Mouse (Mus musculus) MEL (cell line): ENCODE measurements around the gene Vps13c. TPM values are rescaled to one million over a fixed set of nuclear protein-coding genes. Genes with fewer than 3 reads are reported as not detected.

ENCODE experiments used
- DNase-seq: peaks from one replicate; pipeline ENCODE4 v3.0.0; 2011; ENCODE audit warnings: low read depth, low spot score
- H3K27ac ChIP-seq: 2 replicates; pipeline ENCODE4 v1.5.1; 2012; ENCODE audit warnings: low read depth, mild to moderate bottlenecking, control low read depth, low read length, moderate library complexity; ENCODE audit not compliant: control insufficient read depth
- H3K27me3 ChIP-seq, 2 experiments: fragments of 150-350 bp in 1 of 2; sonication (generic) in 1 of 2; 2 replicates each; pipeline ENCODE4 v1.6.1; 2012; ENCODE audit warnings: low read length in 2 of 2, mild to moderate bottlenecking in 2 of 2, improper control_type of control experiment in 1 of 2, moderate library complexity in 1 of 2; ENCODE audit not compliant: insufficient read depth in 2 of 2, control insufficient read depth in 1 of 2
- H3K36me3 ChIP-seq, 2 experiments: 2 replicates each; pipeline ENCODE4 v1.6.1; 2012 to 2014; ENCODE audit warnings: low read length in 2 of 2, improper control_type of control experiment in 1 of 2, inconsistent platforms in 1 of 2, mild to moderate bottlenecking in 1 of 2; ENCODE audit not compliant: insufficient read depth in 2 of 2, control insufficient read depth in 1 of 2
- H3K4me1 ChIP-seq, 2 experiments: fragments of 150-350 bp in 1 of 2; sonication (generic) in 1 of 2; 2 replicates each; pipeline ENCODE4 v1.6.1; 2012; ENCODE audit warnings: low read length in 2 of 2, improper control_type of control experiment in 1 of 2, mild to moderate bottlenecking in 1 of 2; ENCODE audit not compliant: insufficient read depth in 2 of 2, control insufficient read depth in 1 of 2
- H3K4me3 ChIP-seq, 2 experiments: fragments of 150-350 bp in 1 of 2; sonication (generic) in 1 of 2; 2 replicates each; pipeline ENCODE4 v1.5.1; 2012; ENCODE audit warnings: low read depth in 2 of 2, low read length in 2 of 2, mild to moderate bottlenecking in 2 of 2, moderate library complexity in 2 of 2, control low read depth in 1 of 2, improper control_type of control experiment in 1 of 2; ENCODE audit not compliant: control insufficient read depth in 1 of 2, insufficient read depth in 1 of 2
- H3K79me2 ChIP-seq: 2 replicates; pipeline ENCODE4 v1.6.1; 2012; ENCODE audit warnings: mild to moderate bottlenecking, low read length, moderate library complexity; ENCODE audit not compliant: control insufficient read depth, poor library complexity, insufficient read depth
- H3K9ac ChIP-seq: 2 replicates; pipeline ENCODE4 v1.6.1; 2012; ENCODE audit warnings: low read depth, mild to moderate bottlenecking, control low read depth, low read length, moderate library complexity; ENCODE audit not compliant: control insufficient read depth, poor library complexity, severe bottlenecking
- H3K9me3 ChIP-seq: fragments of 150-350 bp; sonication (generic); replicated peaks from 2 replicates; pipeline ENCODE4 v1.6.1; 2012; ENCODE audit warnings: mild to moderate bottlenecking, low read length, improper control_type of control experiment, moderate library complexity; ENCODE audit not compliant: insufficient read depth
- BHLHE40 ChIP-seq: IDR thresholded peaks from 2 replicates; pipeline ENCODE4 v1.6.1; 2012; ENCODE audit warnings: low read depth, mild to moderate bottlenecking, inconsistent platforms, low read length, improper control_type of control experiment, borderline replicate concordance
- CHD1 ChIP-seq: IDR thresholded peaks from 2 replicates; pipeline ENCODE4 v1.6.1; 2012; ENCODE audit warnings: low read depth, mild to moderate bottlenecking, inconsistent platforms, low read length, improper control_type of control experiment
- CHD2 ChIP-seq: IDR thresholded peaks from 2 replicates; pipeline ENCODE4 v1.6.1; 2011; ENCODE audit warnings: low read length, improper control_type of control experiment
- CTCF ChIP-seq, 3 experiments: IDR thresholded peaks in 2 of 3; conservative IDR thresholded peaks in 1 of 3; 2 replicates each; pipeline ENCODE4 v1.5.1; 2011 to 2012; ENCODE audit warnings: low read length in 3 of 3, low read depth in 2 of 3, mild to moderate bottlenecking in 2 of 3, improper control_type of control experiment in 1 of 3, inconsistent platforms in 1 of 3, mixed read lengths in 1 of 3, moderate library complexity in 1 of 3; ENCODE audit not compliant: control insufficient read depth in 1 of 3, insufficient read depth in 1 of 3, poor library complexity in 1 of 3, severe bottlenecking in 1 of 3
- ELF1 ChIP-seq: IDR thresholded peaks from 2 replicates; pipeline ENCODE4 v1.6.1; 2014; ENCODE audit warnings: low read depth, mild to moderate bottlenecking, inconsistent platforms, low read length, improper control_type of control experiment, moderate library complexity
- ETS1 ChIP-seq: IDR thresholded peaks from 2 replicates; pipeline ENCODE4 v1.6.1; 2012; ENCODE audit warnings: low read depth, mild to moderate bottlenecking, inconsistent platforms, low read length, improper control_type of control experiment, moderate library complexity
- MAX ChIP-seq: IDR thresholded peaks from 2 replicates; pipeline ENCODE4 v1.6.1; 2011; ENCODE audit warnings: low read length, improper control_type of control experiment
- NELFE ChIP-seq: IDR thresholded peaks from 2 replicates; pipeline ENCODE4 v1.6.1; 2011; ENCODE audit warnings: low read depth, low read length, improper control_type of control experiment
- TCF12 ChIP-seq: IDR thresholded peaks from 2 replicates; pipeline ENCODE4 v1.6.1; 2014; ENCODE audit warnings: low read depth, mild to moderate bottlenecking, inconsistent platforms, low read length, improper control_type of control experiment, moderate library complexity
- ZC3H11A ChIP-seq: IDR thresholded peaks from 2 replicates; pipeline ENCODE4 v1.6.1; 2012; ENCODE audit warnings: low read depth, mild to moderate bottlenecking, inconsistent platforms, low read length, improper control_type of control experiment
- polyA plus RNA-seq, 2 experiments: library from polyadenylated mRNA; stranded (reverse) in 1 of 2; unstranded in 1 of 2; fragments of >175 nt in 1 of 2; fragments of >200 nt in 1 of 2; gene quantifications; 2 replicates each; pipeline versions ENCODE4 v1.2.1 to v1.2.4; 2012; ENCODE audit warnings: low replicate concordance in 2 of 2, low read depth in 1 of 2; ENCODE audit not compliant: insufficient read length in 2 of 2, insufficient read depth in 1 of 2, missing spikeins in 1 of 2
- total RNA-seq: library from RNA; depleted of rRNA; stranded (reverse); fragments of 300-350 nt; gene quantifications from 2 replicates; pipeline ENCODE4 v1.2.3, GENCODE M21; 2012

Gene Vps13c
- total and polyA plus RNA-seq, 3 experiments: 14.6 to 28.3 TPM; not detected in 1

- DNase-seq: no peak
- Histone ChIP-seq H3K4me3 (no peak overlapping the region), H3K79me2 (no peaks in the 10 kb centered on the region), H3K9ac (no peak overlapping the region), H3K9me3 (no peaks in the 10 kb centered on the region), H3K36me3 (peaks cover 0 to 2% of the 10 kb centered on the region in 2 experiments; a peak in 2 of 4 replicates), H3K27me3 (no peaks in the 10 kb centered on the region), H3K4me1 (no peaks in the 10 kb centered on the region), H3K27ac (no peak overlapping the region)
- no peak for TF ChIP-seq MAX
- no peak for TF ChIP-seq CTCF (IDR thresholded peaks at IDR 0.05 in 2 of 3, conservative IDR thresholded peaks at IDR 0.05 in 1 of 3; ENCODE audit: control insufficient read depth in 1 of 3, insufficient read depth in 1 of 3, low read depth in 2 of 3, low read length in 3 of 3, poor library complexity in 1 of 3, severe bottlenecking in 1 of 3)
- no peak for TF ChIP-seq TCF12
- TF ChIP-seq CHD2: no peak
These were observed 121.8 kb downstream of the Vps13c start for GRCm38 (mm10) chr9:67961953-67962352.

GRCm38 (mm10) chr9:67965889-67966288, 125.7 kb downstream of the Vps13c start:
- no peaks in the 10 kb centered on the region for H3K4me1 ChIP-seq
- no peaks in the 10 kb centered on the region for H3K27me3 ChIP-seq
- H3K4me3 ChIP-seq: no peak overlapping the region
- no peak for DNase-seq
- H3K79me2 ChIP-seq: no peaks in the 10 kb centered on the region
- H3K9ac ChIP-seq: no peak overlapping the region
- H3K27ac ChIP-seq: no peak overlapping the region
- peaks cover 0 to 1% of the 10 kb centered on the region in 2 experiments; a peak in 2 of 4 replicates for H3K36me3 ChIP-seq
- TF ChIP-seq CHD1: no peak
- no peak for TF ChIP-seq BHLHE40
- no peak for TF ChIP-seq NELFE
- TF ChIP-seq ZC3H11A: no peak
- TF ChIP-seq, all 39 proteins: peak for 0
- no peaks in the 10 kb centered on the region for H3K9me3 ChIP-seq

- Histone ChIP-seq H3K27ac (no peak overlapping the region), H3K9me3 (no peaks in the 10 kb centered on the region), H3K36me3 (no peaks in the 10 kb centered on the region), H3K27me3 (no peaks in the 10 kb centered on the region), H3K79me2 (no peaks in the 10 kb centered on the region), H3K9ac (no peak overlapping the region), H3K4me3 (no peak overlapping the region), H3K4me1 (no peaks in the 10 kb centered on the region)
- DNase-seq: no peak
- TF ChIP-seq ELF1: no peak
- TF ChIP-seq TCF12: no peak
- no peak for TF ChIP-seq ETS1
- TF ChIP-seq, all 39 proteins: peak for 0
These were observed 126.8 kb downstream of the Vps13c start for GRCm38 (mm10) chr9:67967011-67967410.
